Mouse (Mus musculus): Measurements from ENCODE around the gene Zfp92. TPM values are rescaled to one million over a fixed set of nuclear protein-coding genes. Genes with fewer than 3 reads are reported as not detected.

The Zfp92 gene
- total RNA-seq, 2 experiments from 2014 or later = 0.04 TPM

GRCm38 (mm10) chrX:73468330-73468729 lies 57.4 kb downstream of the Zfp92 start:
- DNase-seq = no peak
- intact Hi-C loops (cut with DNase I; ENCODE audit: low total_unique reads) = no loop called here

GRCm38 (mm10) chrX:73468752-73469151 lies 57.9 kb downstream of the Zfp92 start:
- intact Hi-C loops (cut with DNase I; ENCODE audit: low total_unique reads) = no loop called here
- DNase-seq = no peak

DNA sequence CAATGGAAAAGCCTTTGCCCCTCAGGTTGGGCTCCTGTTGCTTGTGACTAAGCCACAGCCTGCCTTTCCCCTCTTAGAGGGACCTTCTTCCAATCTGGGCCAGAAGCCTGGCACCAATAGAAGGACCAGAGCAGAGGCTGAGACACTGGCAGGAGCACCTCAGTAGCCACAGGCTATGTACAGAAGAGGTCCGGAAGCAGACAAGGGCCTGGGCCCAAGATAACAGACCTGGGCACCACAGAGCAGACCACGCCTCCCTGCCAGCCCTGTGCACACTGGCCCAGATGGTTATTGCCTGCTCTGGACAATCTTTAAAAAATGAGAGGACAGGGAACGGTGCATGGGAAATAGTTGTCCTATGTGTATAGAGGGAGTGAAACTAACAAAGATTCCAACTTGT lies 60.9 kb downstream of the Zfp92 start:
- DNase-seq = no peak
- intact Hi-C loops (cut with DNase I; ENCODE audit: low total_unique reads) = no loop called here

DNA sequence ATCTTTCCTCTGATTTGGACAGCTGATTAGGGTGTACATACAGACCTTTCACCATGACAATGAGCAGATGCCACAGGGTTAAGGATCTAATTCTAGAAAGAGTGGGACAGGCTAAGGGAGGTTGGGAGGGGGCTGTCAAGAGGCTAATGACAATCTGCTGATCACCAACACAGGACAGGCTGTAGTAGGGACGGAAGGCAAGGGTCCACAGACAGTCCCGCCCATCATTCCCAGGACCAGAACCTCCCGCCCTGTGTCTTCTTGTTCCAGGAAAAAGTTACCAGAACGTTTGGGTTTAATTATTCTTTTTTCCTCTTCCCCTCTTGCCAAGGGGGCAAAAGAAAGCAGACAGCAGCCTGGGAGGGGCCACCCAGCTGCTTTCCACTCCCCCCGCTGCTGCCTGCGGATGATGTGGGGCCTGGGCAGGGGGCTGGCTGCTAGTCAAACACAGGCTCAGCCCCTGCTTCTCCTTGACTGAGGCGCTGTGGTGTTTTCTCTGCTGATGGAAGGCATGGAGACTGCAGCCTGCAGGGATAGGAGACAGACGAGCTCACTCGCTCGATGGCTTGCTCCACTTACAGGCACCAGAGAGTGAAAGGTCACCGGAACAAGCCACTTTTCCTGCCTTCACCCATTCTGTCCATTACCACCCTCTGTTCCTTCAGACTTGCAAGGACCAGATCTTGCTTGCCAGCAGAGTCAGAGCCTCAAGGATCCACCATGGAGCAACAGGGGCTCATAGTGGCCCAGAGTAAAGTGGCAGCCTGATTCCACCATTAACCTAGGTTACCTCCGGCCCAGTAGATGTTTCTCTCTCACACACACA lies 63.7 kb downstream of the Zfp92 start:
- intact Hi-C loops (cut with DNase I; ENCODE audit: low total_unique reads) = no loop called here
- DNase-seq = peak; percentile 49

DNA sequence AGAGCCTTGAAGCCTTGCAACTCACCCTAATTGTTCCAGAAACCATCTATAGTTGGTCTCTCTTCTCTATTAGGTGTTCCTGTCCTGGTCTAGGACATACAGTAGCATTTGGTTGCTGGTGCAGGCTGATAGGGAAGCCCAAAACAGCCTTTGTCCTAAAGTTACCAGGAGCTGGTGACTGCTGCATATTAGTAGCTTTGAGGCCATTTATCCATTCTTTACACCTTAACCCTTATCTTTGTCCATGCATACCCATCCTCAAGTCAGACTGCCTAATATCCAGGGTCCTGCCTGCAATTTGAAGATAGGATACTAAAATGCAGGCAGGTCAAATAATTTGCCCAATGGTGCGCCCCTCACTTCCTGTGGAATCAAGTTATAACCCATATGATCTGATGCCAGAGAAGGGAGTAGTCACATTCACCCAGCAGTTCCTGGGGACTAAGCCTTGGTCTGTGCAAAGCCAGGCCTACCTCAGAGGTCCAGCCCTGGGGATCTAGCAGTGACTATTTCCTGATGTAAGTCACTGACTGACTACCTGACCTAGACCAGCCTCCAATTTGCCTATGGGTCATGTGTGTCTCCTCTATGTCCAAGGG lies 64.9 kb downstream of the Zfp92 start:
- intact Hi-C loops (cut with DNase I; ENCODE audit: low total_unique reads) = no loop called here
- DNase-seq = no peak

DNA sequence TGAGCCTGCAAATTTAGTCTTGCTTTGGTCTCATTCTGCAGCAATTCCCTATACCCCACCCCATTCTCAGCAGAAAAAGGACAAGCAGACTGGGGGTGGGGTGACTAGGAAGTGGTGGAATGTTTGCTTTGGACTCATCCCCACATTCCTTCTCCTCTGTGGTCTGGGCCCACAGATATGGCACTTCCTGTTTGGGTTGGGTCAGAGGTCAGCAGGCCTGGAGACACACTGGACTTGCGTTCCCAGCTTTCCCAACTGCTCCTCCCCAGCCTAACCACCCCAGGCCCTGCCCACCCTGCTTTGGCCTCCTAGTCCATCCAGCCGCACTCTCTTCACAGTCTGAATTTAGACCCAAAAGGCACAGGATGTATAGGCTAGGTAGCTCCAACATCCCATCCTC lies 65.7 kb downstream of the Zfp92 start:
- no peak for DNase-seq
- intact Hi-C loops (cut with DNase I; ENCODE audit: low total_unique reads) = no loop called here

DNA sequence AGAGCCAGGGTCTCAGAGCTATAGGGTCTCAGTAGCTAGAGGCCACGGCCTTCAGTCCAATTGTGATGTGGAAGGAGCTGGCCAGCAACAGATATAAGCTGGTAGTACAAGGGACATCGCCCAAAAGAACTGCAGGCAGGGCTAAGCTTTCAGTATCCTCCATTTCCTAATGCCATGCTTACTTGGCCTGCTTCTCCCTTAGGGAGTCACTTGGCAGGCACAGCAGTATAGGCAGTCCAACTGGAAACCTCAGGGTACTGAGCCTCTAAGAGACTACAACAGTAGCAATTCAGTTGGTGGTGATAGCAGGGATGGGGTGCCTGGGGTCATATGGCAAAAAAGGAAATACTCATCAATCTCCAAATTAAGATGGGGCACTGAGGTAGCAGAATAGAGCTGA lies 66.6 kb downstream of the Zfp92 start:
- no peak for DNase-seq
- intact Hi-C loops (cut with DNase I; ENCODE audit: low total_unique reads) = no loop called here

Other genes starting within 250 kb of the Zfp92 start
- gene Spin2d, start 234.1 kb upstream of the Zfp92 start, total RNA-seq (2021) = not detected
- 1 to 10 TPM; 2.7 to 4.8 TPM for gene Xlr3b, start 218.9 kb upstream of the Zfp92 start, total RNA-seq (2021)
- not detected for gene Xlr4b, start 196.8 kb upstream of the Zfp92 start, total RNA-seq (2021)
- 1 to 10 TPM; 7.2 to 8.6 TPM for gene F8a, start 182.8 kb upstream of the Zfp92 start, total RNA-seq (2021)
- not detected for gene Xlr4c, start 168.0 kb upstream of the Zfp92 start, total RNA-seq (2021)
- gene Xlr3c, start 145.7 kb upstream of the Zfp92 start, total RNA-seq (2021) = under 1 TPM in 1 of 2 experiments, not detected in 1; 0.31 TPM
- not detected for gene Xlr5a, start 118.1 kb upstream of the Zfp92 start, total RNA-seq (2021)
- not detected for gene Xlr5c, start 118.1 kb upstream of the Zfp92 start, total RNA-seq (2021)
- not detected for gene Gm45015, start 74.3 kb upstream of the Zfp92 start, total RNA-seq (2021)
- 1 to 10 TPM; 5.5 to 6.1 TPM for gene Zfp275, start 68.5 kb upstream of the Zfp92 start, total RNA-seq (2021)
- gene Gm18336, start 12.4 kb upstream of the Zfp92 start, total RNA-seq (2021) = not detected
- gene Trex2, start 24.2 kb downstream of the Zfp92 start, total RNA-seq (2021) = not detected
- gene Haus7, start 47.9 kb downstream of the Zfp92 start, total RNA-seq (2021) = 10 to 100 TPM; 15.7 to 20.4 TPM
- gene Bgn, start 72.5 kb downstream of the Zfp92 start, total RNA-seq (2021) = 100 to 1,000 TPM; 213 to 236 TPM
- gene Atp2b3, start 92.0 kb downstream of the Zfp92 start, total RNA-seq (2021) = 1 to 10 TPM; 8.2 to 8.7 TPM
- gene Dusp9, start 228.3 kb downstream of the Zfp92 start, total RNA-seq (2021) = not detected
- gene Pnck, start 249.0 kb downstream of the Zfp92 start, total RNA-seq (2021) = 10 to 100 TPM; 15.4 to 16.3 TPM

Measured in gastrocnemius, postnatal 14 days (tissue).